Mouse (Mus musculus): ENCODE data around the gene Ebf1. TPM values are rescaled to one million over a fixed set of nuclear protein-coding genes. Genes with fewer than 3 reads are reported as not detected.

Gene Ebf1
- total RNA-seq, 1 experiment from 2014 or later: 184 TPM

DNA sequence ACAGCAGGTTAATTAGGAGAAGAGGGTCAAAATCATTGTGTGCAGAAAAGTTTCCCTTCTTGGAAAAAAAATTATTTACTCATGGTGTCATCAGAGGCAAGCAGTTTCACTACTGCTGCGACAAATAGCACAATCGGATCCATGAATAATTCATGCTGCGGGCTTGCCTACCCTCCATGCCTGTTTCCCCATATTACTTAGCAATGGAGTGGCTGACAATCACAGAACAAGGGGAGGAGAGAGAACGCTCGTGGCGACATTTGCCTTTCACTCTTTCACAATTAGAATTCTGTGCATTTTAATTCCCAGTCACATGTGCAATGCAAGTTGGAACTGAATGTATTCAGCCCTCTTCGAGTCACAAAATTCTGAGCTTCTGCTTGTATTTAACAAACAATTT, 283.4 kb downstream of the Ebf1 start:
- no peak for ATAC-seq (ENCODE audit: extremely low read depth, insufficient number of reproducible peaks, low FRiP score, poor library complexity, severe bottlenecking)

DNA sequence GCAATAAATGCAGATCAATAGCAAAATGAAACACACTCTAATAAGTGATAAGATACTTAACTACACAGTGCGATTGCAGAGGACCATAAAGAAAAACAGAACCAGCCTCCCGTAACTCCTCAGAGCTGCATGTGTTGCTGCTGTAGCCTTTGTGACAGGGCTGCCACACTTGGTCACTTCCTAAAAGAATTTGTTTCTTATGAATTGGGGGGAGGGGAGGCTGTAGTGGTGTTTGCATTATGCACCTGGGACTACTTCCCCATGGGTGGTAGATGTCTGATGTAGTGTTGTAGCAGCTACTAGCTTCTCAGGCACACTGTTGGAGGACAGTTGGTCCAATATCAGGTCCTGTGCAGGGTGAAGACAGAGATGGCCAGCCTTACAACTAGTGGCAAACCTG, 284.6 kb downstream of the Ebf1 start:
- ATAC-seq (ENCODE audit: extremely low read depth, insufficient number of reproducible peaks, low FRiP score, poor library complexity, severe bottlenecking): peak; percentile 73

DNA sequence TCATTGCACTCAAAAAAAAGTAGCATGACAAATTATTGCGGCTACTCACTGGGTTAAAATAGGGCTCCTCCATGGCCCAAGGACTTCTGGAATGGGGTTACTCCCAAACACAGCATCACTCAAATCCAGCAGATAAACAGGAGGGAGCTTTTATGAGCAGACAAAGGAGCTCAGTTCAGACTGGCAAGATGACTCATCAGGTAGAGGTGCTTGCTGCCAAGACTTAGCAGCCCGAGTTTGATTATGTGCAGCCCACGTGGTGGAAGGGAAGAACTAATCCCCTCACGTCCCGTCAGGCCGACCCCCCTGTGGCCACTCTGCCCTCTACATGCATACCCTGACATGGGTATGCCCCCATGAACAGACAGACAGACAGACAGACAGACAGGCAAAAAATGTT, 285.0 kb downstream of the Ebf1 start:
- ATAC-seq (ENCODE audit: extremely low read depth, insufficient number of reproducible peaks, low FRiP score, poor library complexity, severe bottlenecking): no peak

DNA sequence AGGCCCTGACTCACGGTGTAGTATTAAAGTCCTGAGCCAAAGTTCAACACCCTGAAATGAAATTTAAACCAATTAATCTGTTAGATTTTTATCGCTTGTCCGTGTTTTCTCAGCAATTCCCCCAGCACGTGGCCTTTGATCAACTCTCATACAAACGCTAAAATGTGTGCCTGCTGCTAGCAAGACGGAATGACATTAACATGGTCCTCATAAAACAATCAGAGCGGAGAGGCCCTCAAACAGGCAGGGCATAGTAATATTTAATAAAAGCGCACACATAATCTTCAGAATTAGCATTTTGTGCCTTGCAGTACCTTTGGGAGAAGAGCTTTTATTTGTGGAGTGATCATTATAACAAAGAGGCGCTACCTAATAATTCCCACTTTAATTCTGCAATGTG, 287.0 kb downstream of the Ebf1 start:
- ATAC-seq (ENCODE audit: extremely low read depth, insufficient number of reproducible peaks, low FRiP score, poor library complexity, severe bottlenecking): no peak

DNA sequence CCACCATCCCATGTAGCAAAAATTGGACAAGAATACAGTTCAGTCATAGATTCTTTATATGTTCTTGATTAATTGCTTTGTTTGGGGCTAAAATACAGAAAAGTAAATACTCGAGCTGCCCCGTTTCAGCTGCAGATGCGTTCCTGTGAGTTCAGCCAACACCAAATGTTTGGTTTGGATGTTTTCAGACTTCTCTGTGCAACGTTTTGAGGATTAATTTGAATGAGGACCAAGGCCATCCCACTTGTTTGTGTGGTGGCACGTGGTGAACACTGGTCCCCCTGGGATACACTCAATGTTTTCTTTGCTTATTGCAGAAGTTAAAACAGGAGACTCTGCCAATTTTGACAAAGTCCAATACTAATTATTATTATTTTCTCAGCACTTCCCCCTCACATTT, 289.3 kb downstream of the Ebf1 start:
- no peak for ATAC-seq (ENCODE audit: extremely low read depth, insufficient number of reproducible peaks, low FRiP score, poor library complexity, severe bottlenecking)

DNA sequence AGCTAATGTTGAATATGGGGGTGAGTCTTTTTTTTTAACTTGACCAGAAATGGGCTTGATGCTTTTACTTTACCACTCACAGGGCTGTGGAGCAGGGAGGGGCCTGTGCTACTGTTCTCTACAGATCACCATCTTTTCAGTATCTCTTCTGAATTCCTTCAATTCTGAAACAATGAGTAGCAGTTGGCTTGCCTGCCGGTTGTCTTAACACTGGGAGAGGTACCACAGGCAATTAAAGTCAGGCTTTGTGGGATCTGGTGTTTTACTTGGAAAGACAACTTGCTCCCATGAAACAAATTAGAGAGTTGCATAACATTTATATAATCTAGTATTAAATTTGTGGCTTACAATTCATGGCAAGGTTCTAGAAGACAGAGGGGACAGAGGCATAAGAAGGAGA, 294.6 kb downstream of the Ebf1 start:
- ATAC-seq (ENCODE audit: extremely low read depth, insufficient number of reproducible peaks, low FRiP score, poor library complexity, severe bottlenecking): no peak

DNA sequence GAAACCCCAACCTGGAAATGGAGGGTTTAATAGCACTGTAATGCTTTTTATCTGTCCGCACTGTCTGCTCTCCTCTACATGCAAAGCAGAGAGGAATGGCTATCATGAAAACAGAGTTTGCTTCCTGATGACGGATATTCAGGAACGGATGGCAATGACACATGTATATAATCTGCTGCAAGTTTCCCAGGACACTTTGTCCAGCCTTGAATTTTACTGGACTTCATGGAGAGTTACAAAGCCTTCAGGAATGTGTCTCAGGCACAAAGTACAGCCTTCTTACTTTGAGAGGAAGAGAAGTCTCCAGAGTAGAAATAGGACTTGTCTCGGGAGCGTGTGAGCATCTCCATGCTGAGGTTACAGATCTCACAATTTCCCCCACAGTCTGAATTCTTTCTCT, 296.7 kb downstream of the Ebf1 start:
- ATAC-seq (ENCODE audit: extremely low read depth, insufficient number of reproducible peaks, low FRiP score, poor library complexity, severe bottlenecking): no peak

DNA sequence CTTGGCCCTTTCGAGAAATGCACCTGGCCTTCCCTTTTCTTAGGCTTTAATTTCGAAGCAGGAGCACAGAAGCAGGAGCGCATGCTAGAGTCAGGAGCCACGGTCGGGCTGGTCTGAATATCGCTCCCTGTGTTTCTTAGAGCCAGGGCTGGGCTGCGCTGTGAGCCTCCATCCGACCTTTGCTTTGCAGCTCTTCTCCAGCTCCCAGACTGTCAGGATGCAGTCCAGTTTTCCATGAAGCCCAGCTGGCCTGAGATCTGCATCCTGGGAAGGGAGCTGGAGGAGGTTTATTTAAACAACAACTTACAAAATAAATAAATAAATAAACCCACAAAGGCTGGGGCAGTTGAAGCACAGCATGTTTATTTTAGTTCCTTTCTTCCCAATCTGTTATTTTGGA, 299.9 kb downstream of the Ebf1 start:
- ATAC-seq (ENCODE audit: extremely low read depth, insufficient number of reproducible peaks, low FRiP score, poor library complexity, severe bottlenecking): no peak

DNA sequence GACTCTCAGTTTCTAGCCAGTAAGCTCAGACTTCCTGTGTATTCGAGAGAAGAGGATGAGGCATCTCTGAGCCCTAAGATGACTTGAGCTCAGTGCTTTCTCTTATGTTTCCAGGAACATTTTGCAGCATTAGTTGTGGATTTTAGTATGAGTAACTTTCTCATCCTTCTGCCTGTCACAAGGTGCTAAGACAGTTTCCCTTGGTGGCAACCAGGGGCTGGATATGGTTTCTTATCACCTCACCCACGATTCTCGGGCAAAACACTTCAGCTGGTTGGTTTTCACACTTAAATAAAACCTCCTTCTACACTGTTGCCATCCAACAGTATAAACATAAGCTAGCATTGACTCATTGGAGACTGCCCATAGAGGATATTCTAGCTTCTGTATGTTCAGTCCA, 306.0 kb downstream of the Ebf1 start:
- ATAC-seq (ENCODE audit: extremely low read depth, insufficient number of reproducible peaks, low FRiP score, poor library complexity, severe bottlenecking): no peak

DNA sequence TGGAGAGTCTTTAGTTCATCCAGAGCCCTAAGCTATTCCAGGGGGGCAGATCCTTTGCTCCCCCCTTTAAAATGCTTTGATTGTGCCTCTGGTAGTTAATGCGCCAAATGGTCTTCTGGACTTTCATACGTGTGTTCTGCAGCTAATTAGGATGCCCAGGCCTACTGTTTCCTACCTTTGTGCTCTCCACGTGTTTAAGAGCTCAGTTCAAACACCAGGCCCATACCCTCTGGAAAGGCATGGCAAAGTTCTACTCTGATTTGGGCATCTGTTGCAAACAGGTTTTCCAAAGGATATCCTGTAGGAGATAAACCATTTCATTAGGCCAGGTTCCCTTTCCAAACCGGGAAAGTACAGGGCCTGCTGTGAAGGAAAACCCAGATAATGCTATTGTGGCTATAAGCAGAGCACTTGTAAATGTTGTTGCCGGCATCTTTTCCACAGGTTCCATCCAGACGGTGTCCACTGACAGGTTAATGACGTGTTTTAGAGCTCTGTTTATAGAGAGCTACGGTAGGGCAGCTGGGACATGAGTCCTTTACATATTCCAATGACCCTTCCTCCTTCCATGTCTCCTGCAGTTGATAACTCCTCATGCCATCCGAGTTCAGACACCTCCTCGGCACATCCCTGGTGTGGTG, 306.9 kb downstream of the Ebf1 start:
- ATAC-seq (ENCODE audit: extremely low read depth, insufficient number of reproducible peaks, low FRiP score, poor library complexity, severe bottlenecking): no peak

DNA sequence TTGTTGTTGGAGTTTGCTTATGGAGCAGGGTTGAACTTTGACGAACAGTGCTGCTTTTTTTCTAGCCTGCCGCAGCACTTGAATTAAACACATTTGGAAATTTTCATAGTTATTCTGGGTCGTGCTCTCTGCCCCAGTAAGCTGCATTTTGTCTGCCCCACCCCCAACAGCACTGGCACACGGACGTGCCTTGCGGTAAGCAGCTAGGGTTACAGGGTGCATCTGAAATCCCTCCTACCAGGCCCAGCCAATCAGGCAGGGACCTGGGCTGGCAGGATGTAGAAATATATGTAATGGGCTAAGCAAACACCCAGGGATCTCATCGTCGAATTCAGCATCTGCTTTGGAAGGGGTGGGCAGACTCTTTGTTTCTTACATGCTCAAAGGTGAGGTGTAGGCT, 307.8 kb downstream of the Ebf1 start:
- ATAC-seq (ENCODE audit: extremely low read depth, insufficient number of reproducible peaks, low FRiP score, poor library complexity, severe bottlenecking): peak; percentile 40; the same call in 1 of the 2 replicates

DNA sequence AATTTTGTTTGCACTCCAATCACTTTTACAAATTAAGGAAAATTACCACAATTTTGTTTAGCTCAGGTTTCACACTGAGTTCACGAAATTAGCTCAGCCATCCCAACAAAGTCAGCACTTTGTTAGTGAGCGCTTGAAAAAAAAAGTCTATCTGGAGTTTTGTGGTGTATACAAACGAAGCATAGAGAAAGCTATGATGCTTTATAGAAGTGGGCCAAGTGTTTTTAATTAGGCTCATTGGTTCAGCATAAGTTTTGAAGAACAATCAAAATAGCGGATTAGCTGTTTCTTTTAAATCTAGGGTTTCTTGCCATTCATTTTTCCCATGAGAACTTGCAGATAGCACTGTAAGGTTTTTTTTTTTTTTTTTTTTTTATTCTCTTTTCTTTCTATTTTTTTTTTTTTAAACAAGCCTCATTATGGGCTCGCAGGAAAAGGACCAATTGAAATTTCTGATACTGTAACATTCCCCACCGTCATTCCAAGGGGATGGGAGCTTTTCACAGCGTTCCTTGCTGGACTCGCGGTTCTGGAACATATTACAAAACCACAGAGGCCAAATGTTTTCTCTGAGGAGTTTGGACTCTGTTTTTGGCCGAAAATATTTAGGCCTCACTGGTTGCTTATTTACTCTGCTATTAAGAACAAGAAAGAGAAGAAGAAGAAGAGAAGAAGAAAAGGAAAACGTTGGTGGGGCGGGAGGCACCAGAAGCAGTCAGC, 308.8 kb downstream of the Ebf1 start:
- ATAC-seq (ENCODE audit: extremely low read depth, insufficient number of reproducible peaks, low FRiP score, poor library complexity, severe bottlenecking): no peak

DNA sequence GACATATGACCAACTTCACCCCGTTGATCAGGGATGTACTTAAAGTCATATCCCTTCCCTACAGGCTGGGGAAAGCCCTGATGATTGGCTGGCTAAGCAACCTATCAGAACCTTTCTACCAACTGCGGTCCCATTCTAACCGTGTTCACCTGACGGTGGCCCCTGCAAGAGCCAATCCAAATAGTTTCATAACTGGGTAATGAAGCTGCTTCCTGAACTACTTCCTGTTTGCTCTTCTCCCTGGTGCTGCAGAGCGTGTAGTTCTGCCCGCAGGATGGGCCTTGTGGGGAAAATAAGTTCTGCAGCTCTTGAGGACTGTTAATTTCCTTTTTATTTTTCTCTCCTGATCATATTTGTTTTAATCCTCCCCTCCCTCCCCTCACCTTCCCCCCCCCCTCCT, 311.3 kb downstream of the Ebf1 start:
- ATAC-seq (ENCODE audit: extremely low read depth, insufficient number of reproducible peaks, low FRiP score, poor library complexity, severe bottlenecking): peak; percentile 68

DNA sequence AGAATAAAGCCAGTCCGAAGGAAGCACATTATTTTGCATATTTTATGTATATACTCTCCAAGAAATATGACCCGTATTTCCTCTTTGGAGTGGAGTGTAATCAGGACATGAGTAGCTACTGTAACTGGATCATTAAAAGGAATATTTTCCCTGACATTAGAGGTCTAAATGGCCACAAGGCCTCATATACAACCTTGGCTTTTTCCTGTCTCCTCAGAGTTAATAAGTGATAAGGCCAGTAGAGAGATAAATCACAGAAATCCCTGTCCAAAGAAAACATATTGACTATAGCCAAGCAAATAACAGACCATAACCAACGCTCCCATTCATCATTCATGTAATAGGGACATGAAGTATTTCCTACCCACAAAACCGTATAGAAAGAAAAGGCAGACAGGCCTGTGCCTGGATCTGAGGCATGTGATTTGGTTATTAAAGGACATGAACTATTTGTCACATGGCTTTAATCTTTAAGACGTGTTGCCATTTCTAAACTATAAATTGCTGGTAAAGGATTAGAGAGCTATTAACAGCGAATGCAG, 315.9 kb downstream of the Ebf1 start:
- no peak for ATAC-seq (ENCODE audit: extremely low read depth, insufficient number of reproducible peaks, low FRiP score, poor library complexity, severe bottlenecking)

DNA sequence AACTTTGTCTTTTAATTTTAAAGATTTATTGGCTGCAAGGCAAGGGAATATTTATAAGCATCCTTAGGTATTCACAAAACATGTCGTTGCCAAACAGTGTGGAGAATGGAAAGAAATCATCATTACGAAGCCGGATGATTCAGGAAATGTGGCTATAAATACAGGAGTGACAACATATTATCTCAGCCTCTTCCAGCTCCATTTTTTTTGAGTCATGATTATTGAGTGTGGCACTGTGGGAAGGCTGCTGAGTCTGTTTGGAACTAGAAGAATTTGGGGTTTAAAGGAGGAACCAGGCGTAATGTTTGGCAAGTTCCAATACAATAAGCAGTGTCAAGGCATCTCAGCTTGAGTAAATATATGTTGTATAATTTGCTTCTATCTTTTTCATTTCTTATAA, 326.7 kb downstream of the Ebf1 start:
- ATAC-seq (ENCODE audit: extremely low read depth, insufficient number of reproducible peaks, low FRiP score, poor library complexity, severe bottlenecking): no peak

DNA sequence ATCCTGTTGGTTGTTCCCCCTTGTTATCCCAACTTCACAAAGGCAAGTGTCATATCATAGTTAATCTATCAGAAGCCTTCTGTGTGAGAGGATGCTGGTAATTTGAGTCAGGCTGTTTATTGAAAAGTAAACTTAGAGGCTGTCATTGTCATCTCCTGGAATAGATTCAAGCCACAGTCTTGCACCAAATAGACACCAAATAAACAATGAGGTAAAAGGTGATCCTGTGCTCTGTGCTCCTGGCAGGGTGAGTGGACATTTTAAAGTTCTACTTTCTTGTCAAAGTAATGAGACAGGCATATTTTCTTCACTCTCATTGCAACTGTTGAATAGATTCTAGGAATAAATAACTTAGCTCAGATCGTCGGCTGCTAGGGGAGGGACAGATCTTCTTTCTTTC, 327.3 kb downstream of the Ebf1 start:
- ATAC-seq (ENCODE audit: extremely low read depth, insufficient number of reproducible peaks, low FRiP score, poor library complexity, severe bottlenecking): no peak

DNA sequence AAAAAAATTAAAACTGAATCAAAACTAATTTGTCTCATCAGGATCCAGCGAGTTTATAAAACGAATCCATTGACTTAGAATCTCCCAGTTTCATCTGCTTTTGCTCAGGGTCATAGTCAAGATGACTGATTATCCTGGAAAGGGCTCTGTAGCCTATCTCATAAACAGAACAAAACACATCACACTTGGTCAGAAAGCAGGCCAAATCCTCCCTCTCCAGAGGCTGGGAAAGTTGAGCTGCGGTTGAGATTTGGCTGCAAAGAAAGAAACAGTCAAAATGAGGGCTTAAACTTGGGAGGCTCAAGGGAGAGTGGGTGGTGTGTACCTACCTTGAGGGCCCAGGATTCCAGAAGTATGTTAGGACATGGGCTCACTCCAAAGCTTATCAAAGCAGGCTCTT, 329.5 kb downstream of the Ebf1 start:
- no peak for ATAC-seq (ENCODE audit: extremely low read depth, insufficient number of reproducible peaks, low FRiP score, poor library complexity, severe bottlenecking)

DNA sequence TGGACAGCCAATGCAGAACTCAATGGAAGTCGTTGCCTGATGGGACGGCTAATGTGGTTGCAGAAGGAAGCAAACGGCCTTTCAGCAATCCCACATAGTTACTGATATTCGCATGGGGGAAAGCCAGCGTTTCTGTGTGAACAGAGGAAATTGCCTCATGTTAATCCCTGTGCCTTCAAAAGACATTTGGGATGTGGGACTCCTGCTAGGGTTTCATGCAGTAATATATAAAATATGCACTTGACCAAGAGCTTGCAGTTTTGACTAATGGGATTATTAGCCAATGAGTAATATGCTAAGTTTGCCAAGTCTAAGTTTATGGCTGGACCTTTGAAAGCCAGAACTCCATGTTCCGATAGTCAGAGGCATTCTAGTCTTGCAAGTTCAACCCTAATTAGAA, 331.4 kb downstream of the Ebf1 start:
- ATAC-seq (ENCODE audit: extremely low read depth, insufficient number of reproducible peaks, low FRiP score, poor library complexity, severe bottlenecking): no peak

DNA sequence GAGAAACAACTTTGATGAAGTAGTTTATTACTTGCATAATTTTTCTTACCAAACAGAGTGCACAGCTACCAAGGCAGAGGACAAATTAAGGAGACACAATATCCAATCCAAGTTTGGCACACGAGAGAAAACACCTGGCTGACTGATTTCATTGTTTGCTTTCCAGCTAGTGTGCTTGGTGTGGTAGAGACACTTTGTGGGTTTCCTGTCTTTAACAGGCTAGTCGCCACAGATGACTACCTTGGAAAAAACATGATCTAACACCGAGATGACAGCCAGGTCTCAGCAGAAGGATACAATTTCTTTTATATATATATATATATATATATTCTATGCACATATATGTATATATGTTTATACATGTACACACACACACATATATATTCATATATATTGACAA, 332.0 kb downstream of the Ebf1 start:
- ATAC-seq (ENCODE audit: extremely low read depth, insufficient number of reproducible peaks, low FRiP score, poor library complexity, severe bottlenecking): no peak

DNA sequence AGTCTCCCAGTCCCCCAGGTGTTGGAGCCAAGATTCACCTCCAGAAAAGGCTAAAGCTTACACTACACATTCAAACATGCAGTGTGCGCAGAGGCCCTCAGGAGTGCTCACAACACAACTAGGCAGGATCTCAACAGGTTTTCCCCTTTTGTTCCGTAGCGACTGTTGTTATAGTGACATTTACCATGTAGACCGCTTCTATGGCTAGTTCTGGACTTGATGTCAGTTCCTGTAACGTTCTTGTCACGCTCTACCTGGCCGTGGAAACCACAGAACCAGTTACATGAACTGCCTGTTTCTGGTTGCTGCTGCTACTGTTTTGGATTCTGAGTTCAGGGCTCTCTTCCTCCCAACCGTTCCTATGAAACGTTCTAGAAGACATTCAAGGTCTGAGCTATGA, 333.2 kb downstream of the Ebf1 start:
- ATAC-seq (ENCODE audit: extremely low read depth, insufficient number of reproducible peaks, low FRiP score, poor library complexity, severe bottlenecking): peak; percentile 96

DNA sequence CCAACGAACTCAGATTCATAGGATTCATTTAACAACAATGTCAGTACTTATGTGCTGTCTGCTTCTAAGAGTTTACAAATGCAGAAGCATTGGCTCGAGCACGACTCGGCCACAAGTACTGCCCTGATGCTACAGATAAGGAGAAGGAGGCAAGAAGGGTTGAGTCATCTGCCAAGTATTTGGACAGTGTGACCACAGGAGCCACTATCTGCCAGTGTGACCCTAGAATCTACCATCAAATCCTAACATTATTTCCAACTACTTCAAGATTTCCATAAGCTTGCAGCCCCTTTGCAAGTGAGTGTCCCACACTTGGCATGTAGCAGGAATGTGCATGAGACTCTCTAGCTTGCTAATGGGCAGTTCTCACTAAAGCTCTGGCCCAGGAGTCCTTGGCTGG, 334.4 kb downstream of the Ebf1 start:
- no peak for ATAC-seq (ENCODE audit: extremely low read depth, insufficient number of reproducible peaks, low FRiP score, poor library complexity, severe bottlenecking)

Data from neutrophil, adult 5-6 weeks (primary cell).